Comparison of ENCODE assay signal across 9 mouse cellular contexts in genomic region chr5:134494142-134494541, GRCm38 (mm10). TPM values are rescaled to one million over a fixed set of nuclear protein-coding genes. Genes with fewer than 3 reads are reported as not detected.
DNase-seq lines count a peak whose midpoint lies in the region; ATAC-seq and TF ChIP-seq lines count a peak whose summit lies in the region.
"Had no signal": no experiment of that assay in that cellular context is flagged by ENCODE, and none has a peak within 500 bp of the region (broad histone marks: within the 10 kb centered on the region; RNA-seq: fewer than 3 reads in every experiment).

No protein-coding gene starts in this region.

- no peaks in the 10 kb centered on the region for H3K27me3 ChIP-seq in forebrain, postnatal 0 days (ENCODE audit: insufficient read depth, low read length)
- H3K27me3 ChIP-seq in lung, embryonic 14.5 days (ENCODE audit: insufficient read depth, low read length), result no peaks in the 10 kb centered on the region
- H3K27me3 ChIP-seq: heart, embryonic 15.5 days had no signal

- no peaks in the 10 kb centered on the region for H3K9me3 ChIP-seq in forebrain, postnatal 0 days (ENCODE audit: low read length)
- no peaks in the 10 kb centered on the region for H3K9me3 ChIP-seq in lung, embryonic 14.5 days (ENCODE audit: low read depth, low read length)
- H3K9me3 ChIP-seq: heart, embryonic 15.5 days had no signal

- peak; percentile 38; the same call in 1 of the 2 replicates for ATAC-seq in cerebellum, adult (ENCODE audit: insufficient number of reproducible peaks, low FRiP score, low TSS enrichment)
- ATAC-seq in forebrain, postnatal 0 days, result peak; percentile 75
- peak; percentile 32 to 45; a peak in 2 of 4 replicates for ATAC-seq in hematopoietic stem cell, adult 5-6 weeks (replicated peaks in 1 of 2; ENCODE audit: insufficient read depth in 1 of 2, low FRiP score in 2 of 2, low TSS enrichment in 1 of 2, low read depth in 1 of 2, poor library complexity in 2 of 2, severe bottlenecking in 2 of 2)
- ATAC-seq in lung, embryonic 14.5 days (ENCODE audit: insufficient read depth), result peak; percentile 64

- 59% methylated on average over 11 of the region's 11 CpGs for WGBS in forebrain, postnatal 0 days
- WGBS in lung, embryonic 14.5 days, result 50% methylated on average over 11 of the region's 11 CpGs

- H3K9ac ChIP-seq in forebrain, postnatal 0 days, result no peak overlapping the region
- no peak overlapping the region for H3K9ac ChIP-seq in lung, embryonic 14.5 days
- H3K9ac ChIP-seq: heart, embryonic 15.5 days had no signal

- H3K4me3 ChIP-seq in forebrain, postnatal 0 days (ENCODE audit: low read depth, low read length), result no peak overlapping the region
- no peak overlapping the region for H3K4me3 ChIP-seq in layer of hippocampus, adult 2 months
- no peak overlapping the region for H3K4me3 ChIP-seq in lung, embryonic 14.5 days (ENCODE audit: low read depth, low read length)
- H3K4me3 ChIP-seq: heart, embryonic 15.5 days had no signal

- TF ChIP-seq CTCF in forebrain, postnatal 0 days (IDR thresholded peaks at IDR 0.05; ENCODE audit: low read depth), result peak; percentile 98
- TF ChIP-seq CTCF in layer of hippocampus, adult 2 months (conservative IDR thresholded peaks at IDR 0.05), result peak; percentile 92
- TF ChIP-seq CTCF in lung, embryonic 14.5 days (IDR thresholded peaks at IDR 0.05; ENCODE audit: low read depth), result peak; percentile 98

- DNase-seq in ES-CJ7 (ENCODE audit: low read depth, low spot score), result peak; percentile 90
- peak; percentile 87 for DNase-seq in forebrain, postnatal 0 days
- peak; percentile 89 to 93 for DNase-seq in layer of hippocampus, adult 2 months (ENCODE audit: low spot score in 2 of 2)
- DNase-seq in lung, embryonic 14.5 days, result peak; percentile 94
- DNase-seq in ovary, postnatal 14 days (ENCODE audit: low spot score), result peak; percentile 88
- DNase-seq in thymus, postnatal 0 days (ENCODE audit: low spot score), result peak; percentile 85

- no peak overlapping the region for H3K4me2 ChIP-seq in forebrain, postnatal 0 days (ENCODE audit: low read depth)
- H3K4me2 ChIP-seq in lung, embryonic 14.5 days, result no peak overlapping the region
- H3K4me2 ChIP-seq: heart, embryonic 15.5 days had no signal

- peaks cover 82% of the 10 kb centered on the region for H3K36me3 ChIP-seq in forebrain, postnatal 0 days (ENCODE audit: insufficient read depth)
- H3K36me3 ChIP-seq in lung, embryonic 14.5 days (ENCODE audit: insufficient read depth), result peaks cover 74% of the 10 kb centered on the region

- H3K27ac ChIP-seq in forebrain, postnatal 0 days (ENCODE audit: low read depth, low read length), result no peak overlapping the region
- H3K27ac ChIP-seq in layer of hippocampus, adult 2 months, result no peak overlapping the region; the same call in 1 of the 2 replicates
- H3K27ac ChIP-seq in lung, embryonic 14.5 days (ENCODE audit: low read depth), result no peak overlapping the region
- H3K27ac ChIP-seq: heart, embryonic 15.5 days had no signal

- H3K4me1 ChIP-seq in forebrain, postnatal 0 days (ENCODE audit: insufficient read depth), result no peaks in the 10 kb centered on the region
- H3K4me1 ChIP-seq in lung, embryonic 14.5 days (ENCODE audit: insufficient read depth), result no peaks in the 10 kb centered on the region

RNA-seq across cellular contexts. Expression of gene Gtf2ird1, which starts 37.6 kb away (rescaled TPM):
- 33.9 and 47.1 TPM in 2 replicates for total RNA-seq in forebrain, postnatal 0 days (2014; rRNA removed)
- polyA plus RNA-seq in forebrain, postnatal 0 days (2015; fragmentation: Nextera tagmentation; extraction: Ambion mirVana), result 41.2 and 53.6 TPM in 2 replicates
- 28.3 and 40.4 TPM in 2 replicates for total RNA-seq in hematopoietic stem cell, adult 5-6 weeks (2017)
- total RNA-seq in layer of hippocampus, adult 2 months (2021), result 10 to 100 TPM; 22.8 to 25.4 TPM
- 82.5 and 85.6 TPM in 2 replicates for polyA plus RNA-seq in lung, embryonic 14.5 days (2014; fragmentation: Nextera tagmentation; extraction: Ambion mirVana)
- polyA plus RNA-seq in thymus, postnatal 0 days (2015; fragmentation: Nextera tagmentation; extraction: Ambion mirVana), result 54.7 and 67.4 TPM in 2 replicates

RNA-seq across cellular contexts. Expression of gene Clip2, which starts 58.1 kb away (rescaled TPM):
- total RNA-seq in forebrain, postnatal 0 days (2014; rRNA removed), result 162 and 164 TPM in 2 replicates
- polyA plus RNA-seq in forebrain, postnatal 0 days (2015; fragmentation: Nextera tagmentation; extraction: Ambion mirVana), result 12.7 and 14.5 TPM in 2 replicates
- total RNA-seq in hematopoietic stem cell, adult 5-6 weeks (2017), result 18.7 and 19.4 TPM in 2 replicates
- 10 to 100 TPM; 90.0 to 99.3 TPM for total RNA-seq in layer of hippocampus, adult 2 months (2021)
- polyA plus RNA-seq in lung, embryonic 14.5 days (2014; fragmentation: Nextera tagmentation; extraction: Ambion mirVana), result 5.8 and 6.6 TPM in 2 replicates
- 1.3 TPM in 2 replicates for polyA plus RNA-seq in thymus, postnatal 0 days (2015; fragmentation: Nextera tagmentation; extraction: Ambion mirVana)
